Mouse (Mus musculus) megakaryocyte, embryonic 14.5 days (primary cell): ENCODE data around the gene Gm10563. TPM values are rescaled to one million over a fixed set of nuclear protein-coding genes. Genes with fewer than 3 reads are reported as not detected.

Experiments
- H3K27me3 ChIP-seq: replicated peaks from 2 replicates; pipeline ENCODE3; 2012; ENCODE audit warnings: inconsistent platforms
- H3K36me3 ChIP-seq: replicated peaks from 2 replicates; pipeline ENCODE3; 2012; ENCODE audit warnings: low read length, inconsistent platforms, mixed read lengths
- H3K4me1 ChIP-seq: 2 replicates; pipeline ENCODE4 v1.6.1; 2012; ENCODE audit warnings: inconsistent platforms
- H3K4me3 ChIP-seq: replicated peaks from 2 replicates; pipeline ENCODE3; 2012; ENCODE audit warnings: moderate library complexity, mild to moderate bottlenecking, inconsistent platforms
- H3K9me3 ChIP-seq: 2 replicates; pipeline ENCODE4 v1.6.1; 2012; ENCODE audit warnings: inconsistent platforms
- FLI1 ChIP-seq: IDR thresholded peaks from 2 replicates; pipeline ENCODE4 v1.6.1; 2012; ENCODE audit warnings: low read length, inconsistent platforms, mixed read lengths
- GATA1 ChIP-seq: IDR thresholded peaks from 3 replicates; pipeline ENCODE4 v1.6.1; 2012; ENCODE audit warnings: mixed read lengths, low read length, inconsistent platforms, borderline replicate concordance
- polyA plus RNA-seq: library from polyadenylated mRNA; stranded (reverse); fragments of >175 nt; gene quantifications from 2 replicates; pipeline ENCODE4 v1.2.3, GENCODE M21; 2012; ENCODE audit warnings: low replicate concordance; ENCODE audit not compliant: insufficient read depth

The Gm10563 gene
- polyA plus RNA-seq, 1 experiment = not detected

- Histone ChIP-seq H3K27me3 (no peaks in the 10 kb centered on the region), H3K36me3 (peaks cover 16% of the 10 kb centered on the region), H3K9me3 (no peaks in the 10 kb centered on the region), H3K4me3 (peak within 1 kb of the TSS; percentile 99), H3K4me1 (peaks cover 82% of the 10 kb centered on the region)
- TF ChIP-seq FLI1 = peak; percentile 55; the same call in 1 of the 2 replicates
- no peak for TF ChIP-seq GATA1
Observed at GRCm38 (mm10) chr4:155601091-155601996, 43.9 kb downstream of the Gm10563 start, which contains the start of gene Slc35e2. TSS of gene Slc35e2 (plus strand) at chr4:155601416.

GRCm38 (mm10) chr4:155599901-155600825 lies 45.0 kb downstream of the Gm10563 start:
- TF ChIP-seq GATA1 (no peak), FLI1 (no peak)
- peak overlapping the region; percentile 99 for H3K4me3 ChIP-seq
- no peaks in the 10 kb centered on the region for H3K27me3 ChIP-seq
- peaks cover 79% of the 10 kb centered on the region for H3K4me1 ChIP-seq
- H3K9me3 ChIP-seq = no peaks in the 10 kb centered on the region
- peaks cover 12% of the 10 kb centered on the region for H3K36me3 ChIP-seq

- Histone ChIP-seq H3K36me3 (no peaks in the 10 kb centered on the region), H3K4me1 (peaks cover 68% of the 10 kb centered on the region), H3K9me3 (no peaks in the 10 kb centered on the region), H3K4me3 (no peak overlapping the region), H3K27me3 (no peaks in the 10 kb centered on the region)
- TF ChIP-seq FLI1 = no peak
- TF ChIP-seq GATA1 = no peak
Observed at GRCm38 (mm10) chr4:155598536-155598935, 46.7 kb downstream of the Gm10563 start.

- TF ChIP-seq GATA1 (no peak; the same call in 2 of the 3 replicates), FLI1 (no peak)
- H3K4me3 ChIP-seq = peak overlapping the region; percentile 81
Observed at GRCm38 (mm10) chr4:155596606-155597005, 48.6 kb downstream of the Gm10563 start.

DNA sequence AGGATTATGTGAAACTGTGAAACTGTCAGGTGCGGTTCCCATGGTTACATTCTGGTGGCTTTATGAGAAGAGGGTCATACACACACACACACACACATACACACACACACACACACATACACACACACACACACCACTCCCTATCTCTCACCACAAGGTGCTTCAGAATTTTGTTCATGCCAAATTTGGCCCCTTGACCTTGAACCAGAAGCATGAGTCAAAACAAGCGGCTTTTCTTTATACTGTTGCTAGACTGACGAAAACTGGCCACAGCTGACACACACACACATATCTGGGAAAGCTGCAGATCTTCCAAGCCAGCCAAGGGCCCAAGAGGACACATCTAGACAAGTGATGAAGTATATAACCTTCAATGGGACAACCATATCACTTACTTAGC lies 49.4 kb downstream of the Gm10563 start:
- TF ChIP-seq GATA1 = no peak
- no peak for TF ChIP-seq FLI1
- H3K36me3 ChIP-seq = peaks cover 4% of the 10 kb centered on the region
- peaks cover 70% of the 10 kb centered on the region for H3K4me1 ChIP-seq
- no peaks in the 10 kb centered on the region for H3K27me3 ChIP-seq
- H3K9me3 ChIP-seq = no peaks in the 10 kb centered on the region
- H3K4me3 ChIP-seq = no peak overlapping the region

More at GRCm38 (mm10) chr4:155596606-155597005, 48.6 kb downstream of the Gm10563 start:
- peaks cover 63% of the 10 kb centered on the region for H3K4me1 ChIP-seq
- no peaks in the 10 kb centered on the region for H3K9me3 ChIP-seq
- H3K27me3 ChIP-seq = no peaks in the 10 kb centered on the region
- no peaks in the 10 kb centered on the region for H3K36me3 ChIP-seq

DNA sequence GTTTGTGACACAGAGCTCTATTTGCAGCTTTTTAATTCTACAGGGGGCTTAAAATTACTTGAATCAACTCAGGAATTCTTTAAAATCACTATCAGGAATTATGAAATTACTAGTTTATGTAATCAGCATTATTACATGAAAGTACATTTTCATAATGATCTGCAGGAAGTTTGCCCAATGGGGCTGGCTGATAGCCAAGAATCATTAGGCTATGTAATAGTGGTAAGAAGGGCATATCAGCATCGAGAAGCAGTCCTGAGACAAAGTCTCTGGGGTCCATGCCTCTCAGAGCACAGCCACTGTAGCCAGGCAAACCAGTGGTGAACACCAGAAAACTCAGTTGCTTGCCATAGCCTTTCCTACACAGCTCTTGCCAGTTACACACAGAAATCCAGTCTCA lies 51.4 kb downstream of the Gm10563 start:
- H3K4me3 ChIP-seq = no peak overlapping the region
- TF ChIP-seq GATA1 (no peak), FLI1 (no peak)
- peaks cover 23% of the 10 kb centered on the region for H3K36me3 ChIP-seq
- H3K9me3 ChIP-seq = no peaks in the 10 kb centered on the region
- H3K4me1 ChIP-seq = peaks cover 66% of the 10 kb centered on the region
- H3K27me3 ChIP-seq = no peaks in the 10 kb centered on the region

DNA sequence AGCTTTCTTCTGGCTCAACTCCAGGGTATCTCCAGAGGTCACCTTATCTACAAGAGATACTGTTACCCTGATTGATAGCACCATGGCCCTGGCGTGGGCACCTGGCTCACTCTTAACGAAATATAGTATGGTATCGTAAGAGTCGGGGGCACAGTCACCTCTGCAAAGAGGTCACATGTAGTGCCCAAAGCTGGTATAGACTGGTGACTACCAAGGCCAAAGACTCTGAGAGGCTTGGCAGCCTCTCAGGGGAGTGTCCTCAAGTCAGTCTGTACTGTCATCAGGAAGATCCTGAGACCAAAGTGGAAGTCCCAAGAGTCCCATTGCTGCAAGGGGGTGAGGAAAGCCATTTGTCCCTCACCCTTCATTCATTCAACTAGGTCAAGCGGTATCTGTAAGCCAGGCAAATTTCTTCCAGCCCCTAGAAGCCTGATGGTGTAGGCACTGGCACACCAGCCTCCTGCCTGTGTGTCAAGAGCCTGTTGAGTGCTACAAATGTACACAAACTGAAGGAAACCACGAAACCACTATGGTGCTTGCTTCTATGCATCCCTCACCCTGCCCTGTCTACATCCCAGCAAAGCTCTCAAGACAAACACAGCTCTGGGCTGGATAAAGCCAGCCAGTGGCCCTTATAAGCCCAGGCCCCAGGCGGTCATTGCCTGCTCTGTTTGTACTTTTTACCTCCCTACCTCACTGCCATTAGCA lies 54.0 kb downstream of the Gm10563 start:
- TF ChIP-seq GATA1 = no peak
- TF ChIP-seq FLI1 = no peak
- Histone ChIP-seq H3K36me3 (peaks cover 49% of the 10 kb centered on the region), H3K9me3 (no peaks in the 10 kb centered on the region), H3K4me3 (no peak overlapping the region), H3K27me3 (no peaks in the 10 kb centered on the region), H3K4me1 (peaks cover 48% of the 10 kb centered on the region)

DNA sequence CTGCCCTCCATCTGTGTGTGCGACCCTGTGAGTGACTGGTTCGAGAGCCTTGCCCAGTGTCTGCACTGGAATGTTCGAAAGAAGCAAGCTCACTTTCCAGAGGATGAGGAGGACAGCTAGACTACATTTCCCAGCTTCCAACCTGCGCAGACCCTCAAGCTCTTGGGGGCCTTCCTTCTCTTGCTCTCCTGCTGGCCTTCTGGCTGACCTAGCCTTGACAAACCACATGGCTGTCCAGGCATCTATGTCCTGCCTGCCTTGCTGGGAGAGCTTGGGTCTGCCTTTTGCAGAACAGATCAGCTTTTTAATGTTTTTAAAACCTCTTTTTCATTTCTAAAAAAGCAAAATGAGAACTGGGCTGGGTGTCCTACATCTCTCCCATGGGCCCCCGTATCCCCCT lies 55.9 kb downstream of the Gm10563 start:
- Histone ChIP-seq H3K4me1 (peaks cover 36% of the 10 kb centered on the region), H3K4me3 (no peak overlapping the region), H3K36me3 (peaks cover 67% of the 10 kb centered on the region), H3K9me3 (no peaks in the 10 kb centered on the region), H3K27me3 (no peaks in the 10 kb centered on the region)
- TF ChIP-seq GATA1 = no peak
- no peak for TF ChIP-seq FLI1

DNA sequence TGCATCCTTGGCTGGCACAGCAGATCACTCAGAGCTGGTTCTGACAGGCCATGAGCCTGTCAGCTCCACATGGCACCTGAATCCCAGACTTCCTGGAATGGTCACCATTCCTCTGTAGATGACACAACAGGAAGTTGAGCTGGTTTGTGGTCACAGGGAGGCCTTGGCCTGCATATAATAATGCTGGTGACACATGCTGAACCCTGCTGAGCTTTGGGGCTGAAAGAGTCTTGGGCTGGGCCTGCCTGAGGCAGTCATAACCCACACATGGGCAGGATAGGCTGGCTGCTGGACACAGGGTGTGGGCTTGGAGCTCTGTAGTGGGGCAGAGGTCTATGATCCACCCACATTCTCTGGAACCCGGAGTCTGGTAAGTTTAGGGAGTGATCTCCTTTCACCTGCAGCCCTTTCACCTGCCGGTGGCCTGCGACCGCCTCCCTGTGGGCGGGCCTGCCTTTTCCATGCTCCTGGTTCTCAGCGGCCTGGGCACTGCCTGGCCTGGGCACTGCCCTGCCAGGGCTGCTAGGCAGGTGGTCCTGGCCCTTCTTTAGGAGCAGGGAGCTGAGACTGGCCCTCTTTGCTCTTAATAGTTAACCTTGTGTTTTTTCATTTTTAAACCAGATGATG lies 62.8 kb downstream of the Gm10563 start:
- Histone ChIP-seq H3K36me3 (peaks cover 91% of the 10 kb centered on the region), H3K4me3 (peak overlapping the region; percentile 59)

More for the DNA sequence above, 62.8 kb downstream of the Gm10563 start:
- no peaks in the 10 kb centered on the region for H3K9me3 ChIP-seq
- no peaks in the 10 kb centered on the region for H3K27me3 ChIP-seq
- peaks cover 34% of the 10 kb centered on the region for H3K4me1 ChIP-seq
- TF ChIP-seq FLI1 = peak; percentile 55; the same call in 1 of the 2 replicates
- TF ChIP-seq GATA1 = no peak
